Comparison of ENCODE assay signal across 28 mouse cellular contexts in the genomic region with DNA sequence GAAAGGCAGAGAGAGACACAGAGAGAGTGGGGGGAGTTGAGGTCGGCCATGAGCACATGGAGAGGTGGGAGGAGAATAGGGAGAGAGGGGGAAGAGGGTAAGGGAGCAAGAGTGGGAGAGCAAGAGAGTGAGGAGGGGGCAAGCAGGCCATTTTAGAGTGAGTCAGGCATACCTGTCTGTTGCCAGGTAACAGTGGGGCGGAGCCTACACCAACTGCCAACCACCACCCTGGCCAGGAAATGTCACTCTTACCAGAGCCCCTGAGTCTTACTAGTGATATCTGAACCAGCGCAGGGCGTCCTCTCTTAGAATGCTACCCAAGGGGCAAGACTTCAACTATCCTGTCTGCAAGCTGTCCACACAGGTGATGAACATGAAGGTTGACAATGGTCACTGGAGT.
DNase-seq lines count a peak whose midpoint lies in the region; ATAC-seq and TF ChIP-seq lines count a peak whose summit lies in the region.
"Had no signal": no experiment of that assay in that cellular context is flagged by ENCODE, and none has a peak within 500 bp of the region (broad histone marks: within the 10 kb centered on the region; RNA-seq: fewer than 3 reads in every experiment).

No protein-coding gene starts in this region.

- TF ChIP-seq POLR2A in thymus, adult 2 months (IDR thresholded peaks at IDR 0.05; ENCODE audit: control insufficient read depth, extremely low read depth, insufficient read depth, low read length, poor library complexity), result no peak

- no peak overlapping the region for H3K27ac ChIP-seq in lung, embryonic 16.5 days (ENCODE audit: low read length)
- H3K27ac ChIP-seq in lung, postnatal 0 days (ENCODE audit: low read length), result no peak overlapping the region
- H3K27ac ChIP-seq in thymus, adult 2 months (ENCODE audit: control insufficient read depth, insufficient read depth, low read length), result no peak overlapping the region
- peak overlapping the region; percentile 70; the same call in 1 of the 2 replicates for H3K27ac ChIP-seq in embryonic facial prominence, embryonic 10.5 days (replicated peaks)
- H3K27ac ChIP-seq: embryonic facial prominence, embryonic 12.5 days; embryonic facial prominence, embryonic 15.5 days; heart, embryonic 15.5 days; hindbrain, embryonic 13.5 days had no signal

- no peaks in the 10 kb centered on the region for H3K36me3 ChIP-seq in lung, embryonic 16.5 days (ENCODE audit: control insufficient read depth, insufficient read depth, low read length)
- H3K36me3 ChIP-seq in lung, postnatal 0 days (ENCODE audit: insufficient read depth, low read length), result no peaks in the 10 kb centered on the region
- no peaks in the 10 kb centered on the region for H3K36me3 ChIP-seq in thymus, adult 2 months (ENCODE audit: control insufficient read depth, insufficient read depth, low read length)
- no peaks in the 10 kb centered on the region for H3K36me3 ChIP-seq in embryonic facial prominence, embryonic 10.5 days (replicated peaks)
- H3K36me3 ChIP-seq: embryonic facial prominence, embryonic 12.5 days; embryonic facial prominence, embryonic 15.5 days; G1E; heart, embryonic 12.5 days; heart, embryonic 15.5 days; hindbrain, embryonic 10.5 days; hindbrain, embryonic 13.5 days had no signal

- no peak for TF ChIP-seq CTCF in lung, postnatal 0 days (IDR thresholded peaks at IDR 0.05)
- TF ChIP-seq CTCF in thymus, adult 2 months (IDR thresholded peaks at IDR 0.05; ENCODE audit: borderline replicate concordance, control insufficient read depth, extremely low read depth, insufficient read depth, low read length, poor library complexity), result no peak

- WGBS in lung, embryonic 16.5 days, result 67% methylated on average over 4 of the region's 4 CpGs
- 81% methylated on average over 4 of the region's 4 CpGs for WGBS in lung, postnatal 0 days
- 90% methylated on average over 4 of the region's 4 CpGs for WGBS in thymus, adult 2 months
- 80% methylated on average over 4 of the region's 4 CpGs for WGBS in embryonic facial prominence, embryonic 10.5 days

- H3K27me3 ChIP-seq in lung, embryonic 16.5 days (ENCODE audit: control insufficient read depth, insufficient read depth, low read depth, low read length), result no peaks in the 10 kb centered on the region
- no peaks in the 10 kb centered on the region for H3K27me3 ChIP-seq in lung, postnatal 0 days (replicated peaks; ENCODE audit: insufficient read depth, low read length)
- H3K27me3 ChIP-seq in thymus, adult 2 months (ENCODE audit: control insufficient read depth, insufficient read depth, low read length), result no peaks in the 10 kb centered on the region
- peaks cover 13% of the 10 kb centered on the region; the same call in 1 of the 2 replicates for H3K27me3 ChIP-seq in embryonic facial prominence, embryonic 10.5 days (replicated peaks; ENCODE audit: low read depth, poor library complexity, severe bottlenecking)
- H3K27me3 ChIP-seq: CH12.LX; embryonic facial prominence, embryonic 12.5 days; embryonic facial prominence, embryonic 15.5 days; heart, embryonic 15.5 days; hindbrain, embryonic 13.5 days had no signal

- H3K9me3 ChIP-seq in lung, embryonic 16.5 days (ENCODE audit: control insufficient read depth, low read length), result no peaks in the 10 kb centered on the region
- H3K9me3 ChIP-seq in lung, postnatal 0 days (ENCODE audit: low read length), result no peaks in the 10 kb centered on the region
- no peaks in the 10 kb centered on the region for H3K9me3 ChIP-seq in embryonic facial prominence, embryonic 10.5 days
- H3K9me3 ChIP-seq: embryonic facial prominence, embryonic 12.5 days; embryonic facial prominence, embryonic 15.5 days; heart, embryonic 12.5 days; heart, embryonic 15.5 days; hindbrain, embryonic 10.5 days; hindbrain, embryonic 13.5 days had no signal

- no peak for DNase-seq in lung, postnatal 0 days (ENCODE audit: low spot score)
- DNase-seq in thymus, postnatal 14 days, result peak; percentile 52
- no peak for DNase-seq in thymus, adult 2 months
- no peak for DNase-seq in embryonic facial prominence, embryonic 10.5 days (ENCODE audit: low spot score)
- DNase-seq in thymus, postnatal 4 days, result peak; percentile 60
- DNase-seq in adrenal gland, adult 8-10 months, result no peak
- DNase-seq: adrenal gland, adult 2 months; adrenal gland, postnatal 25 days; cerebellum, adult 11-12 months; cerebellum, adult 8-10 months; cerebellum, postnatal 14 days; forebrain, postnatal 0 days; gastrocnemius, postnatal 25 days; heart, adult 18-20 months; heart, postnatal 10 days; heart, postnatal 36 days had no signal

- ATAC-seq in lung, embryonic 16.5 days (ENCODE audit: low read depth), result peak; percentile 32; the same call in 1 of the 2 replicates
- no peak for ATAC-seq in lung, postnatal 0 days
- ATAC-seq: forebrain, embryonic 14.5 days; forebrain, postnatal 0 days; hindbrain, embryonic 16.5 days; Patski had no signal

- H3K4me2 ChIP-seq in lung, embryonic 16.5 days (ENCODE audit: low read depth, low read length), result no peak overlapping the region
- no peak overlapping the region for H3K4me2 ChIP-seq in lung, postnatal 0 days (replicated peaks; ENCODE audit: low read depth, low read length)
- H3K4me2 ChIP-seq: embryonic facial prominence, embryonic 12.5 days; embryonic facial prominence, embryonic 15.5 days; heart, embryonic 12.5 days; heart, embryonic 15.5 days; hindbrain, embryonic 13.5 days had no signal

- peaks cover 25% of the 10 kb centered on the region for H3K4me1 ChIP-seq in lung, embryonic 16.5 days (replicated peaks; ENCODE audit: control insufficient read depth, insufficient read depth, low read length)
- H3K4me1 ChIP-seq in lung, postnatal 0 days (ENCODE audit: insufficient read depth, low read depth, low read length), result peaks cover 4% of the 10 kb centered on the region; the same call in 1 of the 2 replicates
- peaks cover 71% of the 10 kb centered on the region for H3K4me1 ChIP-seq in thymus, adult 2 months (replicated peaks; ENCODE audit: control insufficient read depth, insufficient read depth, low read length)
- H3K4me1 ChIP-seq in embryonic facial prominence, embryonic 10.5 days, result peaks cover 50% of the 10 kb centered on the region

- no peak overlapping the region for H3K4me3 ChIP-seq in lung, embryonic 16.5 days (ENCODE audit: low read length)
- H3K4me3 ChIP-seq in lung, postnatal 0 days (ENCODE audit: low read depth, low read length), result no peak overlapping the region
- no peak overlapping the region for H3K4me3 ChIP-seq in thymus, adult 2 months (ENCODE audit: control insufficient read depth, insufficient read depth, low read length)
- no peak overlapping the region for H3K4me3 ChIP-seq in embryonic facial prominence, embryonic 10.5 days
- H3K4me3 ChIP-seq: embryonic facial prominence, embryonic 12.5 days; embryonic facial prominence, embryonic 15.5 days; heart, embryonic 12.5 days; heart, embryonic 15.5 days; hindbrain, embryonic 10.5 days; hindbrain, embryonic 13.5 days had no signal

- no peak overlapping the region for H3K9ac ChIP-seq in lung, embryonic 16.5 days (ENCODE audit: low read length)
- no peak overlapping the region for H3K9ac ChIP-seq in lung, postnatal 0 days (replicated peaks; ENCODE audit: low read depth)
- H3K9ac ChIP-seq: embryonic facial prominence, embryonic 12.5 days; embryonic facial prominence, embryonic 15.5 days; forebrain, postnatal 0 days; heart, embryonic 12.5 days; heart, embryonic 15.5 days; hindbrain, embryonic 13.5 days had no signal

- no peak for TF ChIP-seq EP300 in lung, postnatal 0 days (IDR thresholded peaks at IDR 0.05)

Comparison
In these comparisons a context has a peak if more than half of its experiments do, and no peak if none do; other contexts are left out.
1. DNase-seq: peak in thymus, postnatal 14 days (single experiment) and thymus, postnatal 4 days (single experiment); none in lung, postnatal 0 days (single experiment), thymus, adult 2 months (single experiment), embryonic facial prominence, embryonic 10.5 days (single experiment) and adrenal gland, adult 8-10 months (single experiment).